Mouse (Mus musculus): ENCODE measurements around the gene Dlg2.
"Not testable (repeated sequence)": the region's sequence is repeated elsewhere in the genome, so short reads cannot be mapped to it uniquely, and the experiment has no call there.

Gene Dlg2

GRCm38 (mm10) chr7:90843345-90844293 is 367.1 kb downstream of the Dlg2 start:
- no peak for DNase-seq

DNA sequence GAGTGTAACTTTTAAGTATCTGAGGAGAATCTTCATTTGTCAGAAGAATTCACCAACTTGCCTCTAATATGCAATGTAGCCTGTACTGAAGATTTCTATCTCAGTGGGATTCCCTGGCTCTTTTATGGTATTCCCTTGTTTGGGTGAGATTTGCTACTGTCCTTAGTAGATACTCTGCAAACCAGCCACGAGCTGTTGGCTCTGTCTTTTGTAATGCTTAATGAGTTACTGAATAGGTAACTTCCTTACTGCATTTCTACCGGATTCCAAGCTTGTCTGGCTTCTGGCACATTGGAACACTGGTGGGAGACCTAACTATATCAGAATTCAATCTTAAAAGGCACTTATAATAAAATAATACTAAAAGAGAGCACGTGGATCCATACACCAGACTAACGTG is 400.3 kb downstream of the Dlg2 start:
- DNase-seq, result not testable (repeated sequence)

DNA sequence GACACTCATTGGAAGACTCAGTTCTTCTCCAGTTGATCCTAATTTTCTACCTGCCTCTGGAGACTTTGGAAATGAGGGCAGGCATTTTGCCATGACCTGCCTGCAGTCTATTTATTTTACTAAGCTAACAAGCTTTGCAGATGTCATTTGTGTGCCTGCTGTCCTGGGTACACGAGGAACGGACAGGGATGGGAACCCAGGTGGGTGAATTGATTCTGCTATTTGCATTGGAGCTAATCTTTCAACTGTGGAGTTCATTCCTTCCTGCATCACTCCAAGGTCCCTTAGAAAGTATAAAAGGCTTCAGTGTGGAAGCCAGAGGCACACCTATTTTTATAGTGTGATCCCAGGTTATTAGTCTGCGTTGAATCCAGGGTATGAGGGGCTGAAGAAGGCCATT is 406.3 kb downstream of the Dlg2 start:
- DNase-seq, result no peak

GRCm38 (mm10) chr7:90886396-90887006 is 410.0 kb downstream of the Dlg2 start:
- DNase-seq, result no peak

DNA sequence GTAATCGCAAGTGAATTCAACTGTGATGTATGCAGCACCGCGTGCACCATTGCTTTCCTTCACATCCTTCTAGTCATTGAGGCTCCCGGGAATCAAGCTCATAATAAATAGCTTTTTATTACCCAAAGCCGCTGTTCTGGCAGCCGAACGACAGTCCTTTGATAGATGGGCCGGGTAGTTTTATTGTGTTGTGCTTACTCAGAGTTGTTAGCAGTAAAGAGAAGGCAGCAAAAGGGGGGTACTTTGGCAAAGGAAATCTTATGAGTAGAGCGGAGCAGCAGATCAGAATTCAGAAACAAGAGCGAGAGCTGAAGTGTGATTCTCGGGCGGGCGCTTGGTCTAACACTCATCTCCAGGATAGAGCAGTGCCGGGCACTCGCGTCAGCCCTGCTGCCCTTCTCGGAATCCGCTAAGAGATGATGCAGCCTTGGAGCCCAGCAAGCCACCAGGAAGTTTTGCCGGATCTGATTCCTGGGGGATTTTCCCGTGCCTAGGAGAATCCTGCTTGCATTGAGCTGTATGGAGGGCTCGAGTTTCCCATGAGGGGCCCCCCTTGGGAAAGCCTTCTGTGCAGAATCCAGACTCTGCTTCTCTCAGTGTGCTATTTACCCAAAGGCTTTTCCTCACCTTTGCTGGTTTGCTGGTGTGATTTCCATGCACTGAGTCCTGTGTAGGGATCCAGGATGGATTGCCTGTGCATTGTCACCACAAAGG is 410.7 kb downstream of the Dlg2 start:
- no peak for DNase-seq

- no peak for DNase-seq
These were observed 451.0 kb downstream of the Dlg2 start for GRCm38 (mm10) chr7:90927441-90927840.

DNA sequence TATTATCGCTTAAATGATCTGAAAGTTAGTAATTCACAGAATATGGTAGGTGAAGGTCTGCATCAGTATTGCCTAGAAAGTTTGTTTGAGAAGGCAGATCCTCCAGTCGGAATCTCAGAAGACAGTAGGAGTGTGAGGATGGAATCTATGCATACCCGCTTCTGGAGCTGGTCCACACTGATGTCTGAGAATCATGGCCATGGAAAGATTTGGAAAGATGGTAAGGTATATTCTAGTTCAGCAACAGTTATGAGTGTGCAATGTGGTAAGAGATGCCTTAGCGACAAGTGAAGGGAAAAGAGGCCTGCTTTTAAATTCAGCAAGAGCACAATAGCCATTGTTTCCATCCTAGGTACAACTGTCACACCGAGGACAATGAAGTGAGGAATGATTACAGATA is 464.3 kb downstream of the Dlg2 start:
- DNase-seq, result no peak

GRCm38 (mm10) chr7:90947073-90947472 is 470.6 kb downstream of the Dlg2 start:
- no peak for DNase-seq

GRCm38 (mm10) chr7:90949212-90949611 is 472.7 kb downstream of the Dlg2 start:
- no peak for DNase-seq

- no peak for DNase-seq
These were observed 500.8 kb downstream of the Dlg2 start for GRCm38 (mm10) chr7:90977241-90977640.

- no peak for DNase-seq
These were observed 505.6 kb downstream of the Dlg2 start for GRCm38 (mm10) chr7:90982069-90982468.

GRCm38 (mm10) chr7:91010655-91011054 is 534.2 kb downstream of the Dlg2 start:
- no peak for DNase-seq

DNA sequence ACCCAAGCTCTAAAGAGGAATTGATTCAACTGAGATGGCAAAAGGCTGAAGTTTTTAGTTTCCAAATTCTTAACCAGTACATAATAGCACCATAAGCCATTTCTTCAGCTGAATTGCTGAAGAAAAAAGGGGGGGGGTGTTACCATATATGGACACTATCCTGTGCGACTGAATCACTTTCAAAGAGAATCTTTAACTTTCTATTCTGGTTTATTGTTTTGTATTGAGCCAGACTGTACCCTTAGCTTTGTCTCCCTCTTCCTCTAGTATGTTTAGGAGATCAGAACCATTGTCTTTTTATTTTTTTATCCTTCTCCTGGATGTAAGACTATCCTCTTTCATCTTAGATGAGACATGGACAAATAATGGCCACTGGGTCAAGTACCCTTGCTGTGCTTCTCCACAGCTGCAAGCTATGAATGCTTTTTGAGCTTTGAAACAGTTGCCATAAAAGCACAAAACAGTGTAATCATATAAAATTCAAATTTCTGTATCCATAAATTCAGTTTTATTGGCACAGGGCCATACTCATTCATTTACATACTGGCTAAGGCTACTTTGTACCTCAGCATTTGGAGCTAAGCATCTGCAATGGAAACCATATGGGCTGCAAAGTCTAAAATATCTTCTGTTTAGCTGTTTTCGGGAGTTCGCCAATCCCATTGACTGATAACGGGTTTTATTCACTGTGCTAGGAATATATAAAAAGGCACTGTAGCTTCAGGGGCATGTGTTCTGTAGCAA is 568.7 kb downstream of the Dlg2 start:
- no peak for DNase-seq

GRCm38 (mm10) chr7:91045742-91046098 is 569.2 kb downstream of the Dlg2 start:
- no peak for DNase-seq

GRCm38 (mm10) chr7:91063297-91064040 is 587.0 kb downstream of the Dlg2 start:
- no peak for DNase-seq

DNA sequence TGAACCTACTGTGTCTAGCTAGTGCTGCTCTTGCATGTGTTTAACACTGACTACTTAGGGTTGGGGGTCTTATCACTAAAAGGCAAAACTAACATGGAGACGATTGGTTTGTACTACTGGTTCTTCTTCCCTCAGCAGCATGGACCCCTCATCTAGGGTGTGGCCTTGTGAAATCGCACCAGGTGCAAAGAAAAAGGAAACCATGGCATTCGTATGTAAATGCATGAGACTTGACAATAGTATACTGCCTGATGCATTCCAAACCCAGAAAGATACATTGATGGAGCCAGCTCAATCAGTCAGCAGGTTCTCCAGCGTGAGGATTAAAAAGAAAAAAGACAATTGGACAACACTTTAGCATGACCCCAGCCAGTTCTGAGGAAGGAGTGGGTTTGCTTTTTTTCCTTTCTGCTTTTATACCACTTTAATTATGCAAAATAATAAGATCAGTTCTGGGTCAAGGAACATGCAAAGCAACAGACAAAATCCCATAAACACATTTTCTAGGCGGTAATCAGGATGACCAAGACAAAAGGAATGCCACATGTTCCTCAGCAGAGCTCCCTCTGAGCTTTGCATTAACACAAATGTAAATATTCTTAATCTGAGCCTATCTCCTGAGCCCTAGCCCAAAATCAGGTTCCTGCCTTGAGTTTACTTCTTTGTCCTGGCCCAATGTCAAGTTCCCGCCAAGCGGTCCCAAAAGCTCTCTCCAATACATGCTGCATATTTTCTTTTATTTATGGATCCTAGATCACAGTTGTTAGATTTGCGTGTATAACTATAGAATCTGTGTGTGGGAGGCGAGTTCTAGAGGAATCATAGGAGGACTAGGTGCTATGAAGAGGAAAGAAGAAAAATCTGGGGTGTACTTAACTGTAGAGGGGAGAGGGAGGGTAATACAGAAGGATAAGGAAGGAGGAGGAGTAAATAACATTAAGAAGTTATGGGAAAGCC is 595.6 kb downstream of the Dlg2 start:
- no peak for DNase-seq

DNA sequence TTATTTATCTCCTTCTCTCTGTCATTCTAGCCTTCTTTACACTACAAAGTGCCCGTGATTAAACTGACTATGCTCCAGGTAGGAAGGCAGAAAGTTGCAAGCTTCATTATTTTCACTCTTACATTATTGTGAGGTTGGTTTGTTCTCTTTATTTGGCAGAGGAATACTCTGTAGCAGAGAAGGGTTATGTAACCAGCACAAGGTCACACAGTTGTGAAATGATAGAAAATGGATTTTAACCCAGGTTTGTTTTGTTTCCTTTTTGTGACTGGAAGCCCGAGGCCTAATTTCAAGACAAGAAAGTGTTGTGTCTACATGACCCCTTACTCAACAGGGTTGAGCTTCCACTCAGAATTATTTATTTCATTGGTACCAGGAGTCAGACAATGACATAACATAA is 609.6 kb downstream of the Dlg2 start:
- no peak for DNase-seq

- no peak for DNase-seq
These were observed 612.9 kb downstream of the Dlg2 start for GRCm38 (mm10) chr7:91089211-91089930.

GRCm38 (mm10) chr7:91090317-91090829 is 613.9 kb downstream of the Dlg2 start:
- DNase-seq, result no peak
